Mouse (Mus musculus): ENCODE results near the gene Mansc4. TPM values are rescaled to one million over a fixed set of nuclear protein-coding genes. Genes with fewer than 3 reads are reported as not detected.

Mansc4 gene
- total and polyA plus RNA-seq, 2 experiments from 2014 or later: 0.30 TPM; not detected in 1

DNA sequence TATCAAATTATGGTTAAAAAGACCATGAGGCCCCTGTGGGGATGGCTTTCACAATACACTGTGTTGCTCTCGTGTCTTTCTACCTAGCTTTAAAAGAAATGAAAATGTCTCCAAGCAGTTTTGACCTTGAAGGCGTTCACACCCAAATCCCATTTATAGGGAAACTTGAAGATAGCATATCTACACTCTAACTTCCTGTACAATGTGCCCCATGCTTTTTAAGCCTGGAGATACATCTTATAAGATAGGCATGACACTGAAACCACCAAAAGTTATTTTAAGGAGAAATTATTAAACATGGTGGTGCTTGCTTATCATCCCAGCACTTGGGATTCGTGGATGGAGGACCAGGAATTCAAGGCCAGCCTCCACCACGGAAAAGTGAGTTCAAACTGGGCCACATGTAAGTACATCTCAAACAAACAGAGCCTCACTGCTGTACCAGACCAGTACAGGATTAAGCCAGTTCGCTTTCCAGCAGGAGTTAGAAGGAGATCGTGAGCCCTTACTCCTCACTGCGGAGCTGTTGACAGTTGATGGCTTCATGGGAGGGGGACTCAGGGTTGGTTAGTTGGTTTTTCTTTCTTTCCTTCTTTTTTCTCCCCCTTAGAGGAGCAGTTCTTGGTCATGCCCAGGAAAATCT is 1.3 kb downstream of the Mansc4 start:
- H3K9me3 ChIP-seq (replicated peaks; ENCODE audit: control insufficient read depth, low read length): no peaks in the 10 kb centered on the region
- H3K9ac ChIP-seq (replicated peaks; ENCODE audit: low read depth, low read length): no peak overlapping the region
- no peak overlapping the region for H3K4me3 ChIP-seq (ENCODE audit: low read depth, low read length)
- DNase-seq (ENCODE audit: low spot score) (no peak), ATAC-seq (ENCODE audit: insufficient read depth, low read depth) (no peak)
- TF ChIP-seq CTCF (IDR thresholded peaks at IDR 0.05; ENCODE audit: low read depth): no peak
- no peak overlapping the region for H3K4me2 ChIP-seq (ENCODE audit: low read depth, low read length)
- no peak overlapping the region for H3K27ac ChIP-seq (ENCODE audit: low read depth)
- 60% methylated on average over 7 of the region's 7 CpGs for WGBS
- no peaks in the 10 kb centered on the region for H3K36me3 ChIP-seq (replicated peaks; ENCODE audit: control insufficient read depth, insufficient read depth, low read length)
- no peaks in the 10 kb centered on the region for H3K27me3 ChIP-seq (ENCODE audit: control insufficient read depth, insufficient read depth, low read length)
- 0 out of 2 replicates have a peak, but pooled peaks cover 8% of the 10 kb centered on the region for H3K4me1 ChIP-seq (ENCODE audit: control insufficient read depth, insufficient read depth)

DNA sequence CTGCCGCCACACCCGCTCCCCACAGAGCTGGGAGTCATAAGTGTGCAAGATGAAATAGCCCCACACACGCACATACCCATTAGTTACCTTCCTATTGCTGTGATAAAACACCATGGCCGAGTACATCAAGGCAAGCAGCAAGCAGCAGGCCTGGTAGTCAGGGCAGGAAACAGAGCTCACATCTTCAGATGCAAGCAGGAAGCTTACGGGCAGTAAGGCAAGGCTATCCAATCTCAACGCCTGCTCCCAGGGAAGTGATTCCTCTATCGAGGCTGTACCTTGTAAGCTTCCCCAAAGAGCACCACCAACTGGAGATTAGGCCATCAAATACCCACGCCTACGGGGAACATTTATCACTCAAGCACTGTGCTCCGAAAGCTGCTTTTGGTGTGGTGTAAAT is 6.9 kb downstream of the Mansc4 start:
- Histone ChIP-seq H3K27ac (ENCODE audit: low read depth) (no peak overlapping the region), H3K4me1 (ENCODE audit: control insufficient read depth, insufficient read depth) (no peaks in the 10 kb centered on the region), H3K9ac (replicated peaks; ENCODE audit: low read depth, low read length) (no peak overlapping the region), H3K27me3 (ENCODE audit: control insufficient read depth, insufficient read depth, low read length) (no peaks in the 10 kb centered on the region), H3K36me3 (replicated peaks; ENCODE audit: control insufficient read depth, insufficient read depth, low read length) (peaks cover 7% of the 10 kb centered on the region; the same call in 1 of the 2 replicates), H3K9me3 (replicated peaks; ENCODE audit: control insufficient read depth, low read length) (no peaks in the 10 kb centered on the region), H3K4me2 (ENCODE audit: low read depth, low read length) (no peak overlapping the region), H3K4me3 (ENCODE audit: low read depth, low read length) (no peak overlapping the region)
- ATAC-seq (ENCODE audit: insufficient read depth, low read depth) (no peak), DNase-seq (ENCODE audit: low spot score) (no peak)
- TF ChIP-seq EP300 (IDR thresholded peaks at IDR 0.05; ENCODE audit: low read depth) (no peak), CTCF (IDR thresholded peaks at IDR 0.05; ENCODE audit: low read depth) (no peak)
- WGBS: 88% methylated on average over 10 of the region's 10 CpGs

DNA sequence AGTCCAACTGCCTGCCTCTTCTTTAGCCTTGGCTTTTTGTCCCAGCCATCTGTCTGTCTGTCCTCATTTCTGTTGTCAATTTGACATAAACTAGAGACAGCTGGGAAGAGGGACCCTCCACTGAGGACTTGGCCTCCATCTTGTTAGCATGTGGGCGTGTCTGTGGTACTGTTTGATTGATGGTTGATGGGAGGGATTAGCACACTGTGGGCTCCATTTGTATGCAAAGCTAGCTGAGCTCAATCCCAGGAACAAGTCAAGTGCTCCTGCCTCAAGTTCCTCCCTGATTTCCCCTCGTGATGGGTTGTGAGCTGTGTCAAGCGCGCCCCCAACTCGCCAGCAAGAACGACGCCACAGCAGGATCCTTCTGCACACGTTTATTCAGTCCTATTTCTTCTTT is 10.0 kb downstream of the Mansc4 start:
- Histone ChIP-seq H3K9ac (replicated peaks; ENCODE audit: low read depth, low read length) (no peak overlapping the region), H3K4me1 (ENCODE audit: control insufficient read depth, insufficient read depth) (no peaks in the 10 kb centered on the region), H3K4me2 (ENCODE audit: low read depth, low read length) (no peak overlapping the region), H3K36me3 (replicated peaks; ENCODE audit: control insufficient read depth, insufficient read depth, low read length) (peaks cover 16% of the 10 kb centered on the region), H3K27me3 (ENCODE audit: control insufficient read depth, insufficient read depth, low read length) (no peaks in the 10 kb centered on the region), H3K9me3 (replicated peaks; ENCODE audit: control insufficient read depth, low read length) (no peaks in the 10 kb centered on the region), H3K4me3 (ENCODE audit: low read depth, low read length) (no peak overlapping the region), H3K27ac (ENCODE audit: low read depth) (no peak overlapping the region)
- no peak for ATAC-seq (ENCODE audit: insufficient read depth, low read depth)
- TF ChIP-seq CTCF (IDR thresholded peaks at IDR 0.05; ENCODE audit: low read depth): no peak
- no peak for TF ChIP-seq EP300 (IDR thresholded peaks at IDR 0.05; ENCODE audit: low read depth)
- WGBS: 86% methylated on average over 8 of the region's 8 CpGs
- no peak for DNase-seq (ENCODE audit: low spot score)

DNA sequence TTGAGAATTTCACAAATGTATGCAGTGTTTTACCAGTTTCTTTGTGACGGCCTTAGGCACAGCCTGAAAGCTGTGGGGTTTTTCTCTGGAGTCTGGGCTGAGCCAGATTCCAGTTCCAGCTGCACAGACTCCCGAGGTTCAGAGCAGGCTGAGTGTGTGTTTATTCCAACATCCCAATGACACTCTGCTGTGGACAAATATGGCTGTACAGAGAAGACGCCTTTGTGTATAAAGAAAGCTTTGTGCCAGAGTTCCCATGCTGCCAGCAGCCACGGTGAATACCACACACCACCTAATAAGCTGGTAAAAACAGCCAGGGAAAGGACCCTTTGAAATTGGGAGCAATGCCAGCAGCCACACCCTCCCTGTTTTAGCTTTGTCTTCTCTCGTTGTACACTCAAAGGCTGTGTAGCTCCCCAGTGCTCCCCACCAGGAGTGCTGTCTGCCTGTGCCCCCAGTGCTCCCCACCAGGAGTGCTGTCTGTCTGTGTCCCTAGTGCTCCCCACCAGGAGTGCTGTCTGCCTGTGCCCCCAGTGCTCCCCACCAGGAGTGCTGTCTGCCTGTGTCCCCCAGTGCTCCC is 10.9 kb downstream of the Mansc4 start:
- Histone ChIP-seq H3K9me3 (replicated peaks; ENCODE audit: control insufficient read depth, low read length) (no peaks in the 10 kb centered on the region), H3K36me3 (replicated peaks; ENCODE audit: control insufficient read depth, insufficient read depth, low read length) (peaks cover 25% of the 10 kb centered on the region), H3K4me1 (ENCODE audit: control insufficient read depth, insufficient read depth) (no peaks in the 10 kb centered on the region), H3K4me3 (ENCODE audit: low read depth, low read length) (no peak overlapping the region), H3K27ac (ENCODE audit: low read depth) (no peak overlapping the region), H3K9ac (replicated peaks; ENCODE audit: low read depth, low read length) (no peak overlapping the region), H3K27me3 (ENCODE audit: control insufficient read depth, insufficient read depth, low read length) (no peaks in the 10 kb centered on the region), H3K4me2 (ENCODE audit: low read depth, low read length) (no peak overlapping the region)
- DNase-seq (ENCODE audit: low spot score) (no peak), ATAC-seq (ENCODE audit: insufficient read depth, low read depth) (no peak)
- no peak for TF ChIP-seq EP300 (IDR thresholded peaks at IDR 0.05; ENCODE audit: low read depth)
- no peak for TF ChIP-seq CTCF (IDR thresholded peaks at IDR 0.05; ENCODE audit: low read depth)
- WGBS: 47% methylated on average over 5 of the region's 5 CpGs

DNA sequence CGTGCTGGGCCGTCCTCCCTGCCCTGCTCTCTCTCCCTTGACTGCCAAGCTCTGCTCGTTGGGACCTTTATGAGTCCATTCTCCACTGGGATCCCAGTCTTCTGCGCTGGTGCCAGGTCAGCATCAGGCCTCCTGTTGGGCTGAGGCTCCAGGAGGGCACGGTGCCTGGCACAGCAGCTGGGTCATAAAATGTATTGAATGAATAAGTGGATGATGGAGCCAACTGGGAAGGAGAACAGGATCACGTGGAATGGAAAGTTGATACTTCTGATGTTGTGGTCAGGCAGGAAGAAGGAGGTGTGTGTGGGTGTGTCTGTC is 21.9 kb downstream of the Mansc4 start:
- ATAC-seq (ENCODE audit: insufficient read depth, low read depth): no peak
- Histone ChIP-seq H3K4me3 (ENCODE audit: low read depth, low read length) (no peak overlapping the region), H3K9me3 (replicated peaks; ENCODE audit: control insufficient read depth, low read length) (no peaks in the 10 kb centered on the region), H3K36me3 (replicated peaks; ENCODE audit: control insufficient read depth, insufficient read depth, low read length) (peaks cover 71% of the 10 kb centered on the region), H3K4me2 (ENCODE audit: low read depth, low read length) (no peak overlapping the region), H3K9ac (replicated peaks; ENCODE audit: low read depth, low read length) (no peak overlapping the region), H3K27me3 (ENCODE audit: control insufficient read depth, insufficient read depth, low read length) (no peaks in the 10 kb centered on the region), H3K4me1 (ENCODE audit: control insufficient read depth, insufficient read depth) (no peaks in the 10 kb centered on the region), H3K27ac (ENCODE audit: low read depth) (no peak overlapping the region)
- WGBS: 85% methylated on average over 6 of the region's 6 CpGs
- no peak for DNase-seq (ENCODE audit: low spot score)
- TF ChIP-seq EP300 (IDR thresholded peaks at IDR 0.05; ENCODE audit: low read depth) (no peak), CTCF (IDR thresholded peaks at IDR 0.05; ENCODE audit: low read depth) (no peak)

All from heart, postnatal 0 days (tissue).